Mouse (Mus musculus): ENCODE data around the gene Pes1.

GRCm38 (mm10) chr11:3974311-3974710, 10.5 kb downstream of the Pes1 start:
- TF ChIP-seq CTCF (IDR thresholded peaks at IDR 0.05; ENCODE audit: borderline replicate concordance, extremely low read depth, insufficient read depth, insufficient read length) (no peak), POLR2A (IDR thresholded peaks at IDR 0.05; ENCODE audit: borderline replicate concordance, extremely low read depth, insufficient read depth, insufficient read length, poor library complexity, severe bottlenecking) (no peak)

Measured in brain, embryonic 14.5 days (tissue).